Mouse (Mus musculus) lung, postnatal 4 days (tissue): ENCODE results near the gene Bcl10.
A peak's percentile ranks its signal among the peaks of the same experiment; 100 is the strongest.
"Not testable (repeated sequence)": the region's sequence is repeated elsewhere in the genome, so short reads cannot be mapped to it uniquely, and the experiment has no call there.

Experiments used
- DNase-seq, 2 experiments: peaks; one replicate each; pipeline ENCODE4 v3.0.0; 2021

Gene Bcl10

GRCm38 (mm10) chr3:145922019-145922854, at the start of gene Bcl10:
Bcl10 (plus strand) TSS chr3:145922804.
- DNase-seq: no peak

- no peak for DNase-seq
Measured at GRCm38 (mm10) chr3:145873271-145873670, 49.3 kb upstream of the Bcl10 start.

- DNase-seq: peak in 1 of 2 experiments; percentile 44
Measured at GRCm38 (mm10) chr3:145874126-145874525, 48.5 kb upstream of the Bcl10 start.

GRCm38 (mm10) chr3:145876120-145876519, 46.5 kb upstream of the Bcl10 start:
- DNase-seq: no peak

- not testable (repeated sequence) for DNase-seq
Measured at GRCm38 (mm10) chr3:145878867-145879266, 43.7 kb upstream of the Bcl10 start.

- no peak for DNase-seq
Measured at GRCm38 (mm10) chr3:145880335-145880734, 42.3 kb upstream of the Bcl10 start.

- DNase-seq: no peak
Measured at GRCm38 (mm10) chr3:145882076-145882874, 40.3 kb upstream of the Bcl10 start.

GRCm38 (mm10) chr3:145883233-145883632, 39.4 kb upstream of the Bcl10 start:
- DNase-seq: no peak

GRCm38 (mm10) chr3:145885376-145885775, 37.2 kb upstream of the Bcl10 start:
- DNase-seq: peak; percentile 33 to 59

- peak in 1 of 2 experiments; percentile 49 for DNase-seq
Measured at GRCm38 (mm10) chr3:145885851-145886464, 36.6 kb upstream of the Bcl10 start.

- no peak for DNase-seq
Measured at GRCm38 (mm10) chr3:145887430-145887971, 35.1 kb upstream of the Bcl10 start.

- DNase-seq: no peak
Measured at GRCm38 (mm10) chr3:145890346-145891132, 32.1 kb upstream of the Bcl10 start.

GRCm38 (mm10) chr3:145892451-145892850, 30.2 kb upstream of the Bcl10 start:
- DNase-seq: no peak

- no peak for DNase-seq
Measured at GRCm38 (mm10) chr3:145894131-145894530, 28.5 kb upstream of the Bcl10 start.

GRCm38 (mm10) chr3:145897749-145898148, 24.9 kb upstream of the Bcl10 start:
- DNase-seq: peak in 1 of 2 experiments; percentile 40

GRCm38 (mm10) chr3:145899832-145900231, 22.8 kb upstream of the Bcl10 start:
- DNase-seq: no peak

- DNase-seq: no peak
Measured at GRCm38 (mm10) chr3:145903530-145903929, 19.1 kb upstream of the Bcl10 start.

GRCm38 (mm10) chr3:145904850-145905776, 17.5 kb upstream of the Bcl10 start:
- DNase-seq: peak; percentile 55 to 75

GRCm38 (mm10) chr3:145906582-145906981, 16.0 kb upstream of the Bcl10 start:
- no peak for DNase-seq

GRCm38 (mm10) chr3:145912512-145912911, 10.1 kb upstream of the Bcl10 start:
- DNase-seq: no peak

GRCm38 (mm10) chr3:145913263-145913662, 9.3 kb upstream of the Bcl10 start:
- no peak for DNase-seq
